Comparison of ENCODE assay signal across 8 mouse cellular contexts in the genomic region with DNA sequence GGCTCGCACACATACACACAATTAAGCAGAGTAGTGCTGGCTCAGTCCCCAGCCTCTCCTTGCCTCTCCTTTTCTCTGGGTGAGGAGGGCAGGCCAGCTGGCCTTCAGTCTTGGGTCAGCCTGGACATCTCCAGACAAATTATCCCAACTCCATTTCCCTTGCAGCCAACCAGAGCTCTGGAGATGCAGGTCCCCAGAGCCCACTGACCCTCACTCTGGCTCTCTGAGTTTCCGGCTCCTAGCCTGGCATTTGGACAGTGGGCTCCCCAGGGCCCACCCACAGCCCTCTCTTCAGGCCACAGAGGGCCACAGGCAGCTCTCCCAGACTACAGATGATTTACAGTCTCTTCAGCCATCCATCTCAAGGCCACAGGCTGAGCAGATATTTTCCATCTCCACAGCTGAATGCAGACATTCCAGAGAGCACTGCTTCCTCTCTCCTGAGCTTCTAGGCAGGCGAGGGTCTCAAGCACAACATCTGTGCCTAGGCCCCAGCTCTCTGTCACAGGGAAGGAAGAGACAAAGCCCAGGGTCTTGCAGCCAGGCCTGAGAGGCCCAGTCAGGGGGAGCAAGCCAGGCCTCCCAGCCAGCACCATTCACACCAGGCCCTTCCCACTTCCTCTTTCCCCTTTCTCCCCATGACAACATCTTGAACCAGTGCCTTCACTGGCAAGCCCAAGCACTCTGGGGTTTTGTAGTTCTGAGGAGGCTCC. TPM values are rescaled to one million over a fixed set of nuclear protein-coding genes. Genes with fewer than 3 reads are reported as not detected.
DNase-seq lines count a peak whose midpoint lies in the region; ATAC-seq and TF ChIP-seq lines count a peak whose summit lies in the region.

No protein-coding gene starts in this region.

- intact Hi-C loops in heart, adult 2 months (cut with DNase I), result no loop called here

- no peak for TF ChIP-seq CTCF in heart, adult 2 months (IDR thresholded peaks at IDR 0.05)
- no peak for TF ChIP-seq CTCF in kidney, postnatal 0 days (IDR thresholded peaks at IDR 0.05; ENCODE audit: low read depth)

- peak overlapping the region; percentile 45; the same call in 1 of the 2 replicates for H3K9ac ChIP-seq in embryonic facial prominence, embryonic 14.5 days (ENCODE audit: low read depth, low read length)
- no peak overlapping the region for H3K9ac ChIP-seq in heart, adult 2 months (ENCODE audit: low read depth, low read length)
- 0 out of 2 replicates have a peak overlapping the region, but pooled peaks have one; percentile 23 for H3K9ac ChIP-seq in kidney, postnatal 0 days (ENCODE audit: low read depth, low read length)
- H3K9ac ChIP-seq in liver, embryonic 16.5 days (ENCODE audit: low read depth, low read length), result no peak overlapping the region
- H3K9ac ChIP-seq in neural tube, embryonic 15.5 days (replicated peaks), result no peak overlapping the region

- ATAC-seq in embryonic facial prominence, embryonic 14.5 days (ENCODE audit: low read depth), result peak; percentile 91
- ATAC-seq in kidney, postnatal 0 days (replicated peaks; ENCODE audit: low FRiP score, low read depth), result peak; percentile 73
- ATAC-seq in liver, embryonic 16.5 days (ENCODE audit: low read depth), result peak; percentile 58
- ATAC-seq in neural tube, embryonic 15.5 days (ENCODE audit: low FRiP score), result peak; percentile 87
- ATAC-seq in erythroid progenitor cell, adult 5-6 weeks (replicated peaks; ENCODE audit: low FRiP score, poor library complexity, severe bottlenecking), result no peak

- peak overlapping the region; percentile 35 for H3K4me2 ChIP-seq in embryonic facial prominence, embryonic 14.5 days (ENCODE audit: low read depth, low read length)
- H3K4me2 ChIP-seq in kidney, postnatal 0 days (ENCODE audit: low read length), result no peak overlapping the region
- no peak overlapping the region for H3K4me2 ChIP-seq in liver, embryonic 16.5 days (ENCODE audit: low read depth, low read length)
- no peak overlapping the region for H3K4me2 ChIP-seq in neural tube, embryonic 15.5 days

- no peaks in the 10 kb centered on the region for H3K36me3 ChIP-seq in embryonic facial prominence, embryonic 14.5 days (ENCODE audit: control insufficient read depth, insufficient read depth, low read length)
- H3K36me3 ChIP-seq in heart, adult 2 months (ENCODE audit: control insufficient read depth, insufficient read depth, low read length), result no peaks in the 10 kb centered on the region
- H3K36me3 ChIP-seq in kidney, postnatal 0 days (ENCODE audit: insufficient read depth, low read length), result no peaks in the 10 kb centered on the region
- no peaks in the 10 kb centered on the region for H3K36me3 ChIP-seq in liver, embryonic 16.5 days (ENCODE audit: control insufficient read depth, insufficient read depth)
- H3K36me3 ChIP-seq in neural tube, embryonic 15.5 days, result no peaks in the 10 kb centered on the region

- no peak overlapping the region for H3K4me3 ChIP-seq in embryonic facial prominence, embryonic 14.5 days (ENCODE audit: low read depth, low read length)
- H3K4me3 ChIP-seq in heart, adult 2 months, result no peak overlapping the region
- no peak overlapping the region for H3K4me3 ChIP-seq in kidney, postnatal 0 days (replicated peaks; ENCODE audit: low read depth, low read length)
- no peak overlapping the region for H3K4me3 ChIP-seq in liver, embryonic 16.5 days (ENCODE audit: low read depth, low read length)
- H3K4me3 ChIP-seq in neural tube, embryonic 15.5 days (replicated peaks), result no peak overlapping the region

- no peak for TF ChIP-seq EP300 in heart, adult 2 months (IDR thresholded peaks at IDR 0.05; ENCODE audit: insufficient read depth, low read depth, low read length)

- peak overlapping the region; percentile 97 for H3K27ac ChIP-seq in embryonic facial prominence, embryonic 14.5 days (replicated peaks; ENCODE audit: low read depth, low read length)
- peak overlapping the region; percentile 57 for H3K27ac ChIP-seq in heart, adult 2 months
- H3K27ac ChIP-seq in kidney, postnatal 0 days, result peak overlapping the region; percentile 91
- H3K27ac ChIP-seq in liver, embryonic 16.5 days (ENCODE audit: low read length), result 0 out of 2 replicates have a peak overlapping the region, but pooled peaks have one; percentile 7
- peak overlapping the region; percentile 80 for H3K27ac ChIP-seq in neural tube, embryonic 15.5 days (replicated peaks)

- WGBS in embryonic facial prominence, embryonic 14.5 days, result 53% methylated on average over 2 of the region's 3 CpGs
- WGBS in heart, adult 2 months, result 52% methylated on average over 3 of the region's 3 CpGs
- WGBS in kidney, postnatal 0 days, result 41% methylated on average over 3 of the region's 3 CpGs
- WGBS in liver, embryonic 16.5 days (ENCODE audit: insufficient replicate concordance), result 31% methylated on average over 3 of the region's 3 CpGs
- 41% methylated on average over 3 of the region's 3 CpGs for WGBS in neural tube, embryonic 15.5 days

- peak; percentile 81 for DNase-seq in right cerebral cortex, adult 18-20 months
- no peak for DNase-seq in right cerebral cortex, postnatal 14 days
- peak; percentile 93 for DNase-seq in embryonic facial prominence, embryonic 14.5 days (ENCODE audit: low spot score)
- peak; percentile 76 to 83 for DNase-seq in heart, adult 2 months
- DNase-seq in kidney, postnatal 0 days (ENCODE audit: low spot score), result peak; percentile 87

- H3K4me1 ChIP-seq in embryonic facial prominence, embryonic 14.5 days (ENCODE audit: control insufficient read depth, insufficient read depth, low read length), result peaks cover 44% of the 10 kb centered on the region
- peaks cover 5% of the 10 kb centered on the region for H3K4me1 ChIP-seq in heart, adult 2 months (ENCODE audit: control insufficient read depth, insufficient read depth, low read length)
- peaks cover 9% of the 10 kb centered on the region; the same call in 1 of the 2 replicates for H3K4me1 ChIP-seq in kidney, postnatal 0 days (replicated peaks; ENCODE audit: insufficient read depth, low read length)
- no peaks in the 10 kb centered on the region for H3K4me1 ChIP-seq in liver, embryonic 16.5 days (ENCODE audit: control insufficient read depth, low read depth, low read length)
- H3K4me1 ChIP-seq in neural tube, embryonic 15.5 days, result peaks cover 14% of the 10 kb centered on the region

- H3K9me3 ChIP-seq in embryonic facial prominence, embryonic 14.5 days (ENCODE audit: control insufficient read depth, low read length), result no peaks in the 10 kb centered on the region
- no peaks in the 10 kb centered on the region for H3K9me3 ChIP-seq in kidney, postnatal 0 days (replicated peaks; ENCODE audit: low read length)
- H3K9me3 ChIP-seq in liver, embryonic 16.5 days (replicated peaks; ENCODE audit: control insufficient read depth, low read length), result no peaks in the 10 kb centered on the region
- H3K9me3 ChIP-seq in neural tube, embryonic 15.5 days (replicated peaks), result no peaks in the 10 kb centered on the region

- H3K79me2 ChIP-seq in heart, adult 2 months (replicated peaks; ENCODE audit: control insufficient read depth, insufficient read depth, low read length), result no peaks in the 10 kb centered on the region

- 0 out of 2 replicates have a peak, but pooled peaks have one; percentile 17 for TF ChIP-seq POLR2A in heart, adult 2 months (IDR thresholded peaks at IDR 0.05; ENCODE audit: insufficient read depth, low read depth, low read length)

- no peaks in the 10 kb centered on the region for H3K27me3 ChIP-seq in embryonic facial prominence, embryonic 14.5 days (replicated peaks; ENCODE audit: control insufficient read depth, insufficient read depth, low read length)
- H3K27me3 ChIP-seq in heart, adult 2 months (ENCODE audit: control insufficient read depth, insufficient read depth, low read length), result no peaks in the 10 kb centered on the region
- no peaks in the 10 kb centered on the region for H3K27me3 ChIP-seq in kidney, postnatal 0 days (ENCODE audit: insufficient read depth, low read length)
- H3K27me3 ChIP-seq in liver, embryonic 16.5 days (ENCODE audit: control insufficient read depth, insufficient read depth, low read depth, low read length), result no peaks in the 10 kb centered on the region
- no peaks in the 10 kb centered on the region for H3K27me3 ChIP-seq in neural tube, embryonic 15.5 days (replicated peaks)

RNA-seq across cellular contexts. Expression of a gene that starts 19.8 kb away (rescaled TPM):
- polyA plus RNA-seq in embryonic facial prominence, embryonic 14.5 days (2014; fragmentation: Nextera tagmentation; extraction: Ambion mirVana), result 14.7 and 15.1 TPM in 2 replicates
- 1 to 10 TPM; 1.0 to 1.2 TPM for total RNA-seq in heart, adult 2 months (2021)
- polyA plus RNA-seq in heart, adult 2 months (2012; rRNA removed), result 2.1 and 2.6 TPM in 2 replicates
- 2.6 and 4.2 TPM in 2 replicates for polyA plus RNA-seq in kidney, postnatal 0 days (2015; fragmentation: Nextera tagmentation; extraction: Ambion mirVana)
- 0.20 and 0.54 TPM in 2 replicates for polyA plus RNA-seq in liver, embryonic 16.5 days (2015; fragmentation: Nextera tagmentation; extraction: Ambion mirVana)
- polyA plus RNA-seq in neural tube, embryonic 15.5 days (2015; fragmentation: Nextera tagmentation; extraction: Ambion mirVana), result 1.6 and 3.1 TPM in 2 replicates
- total RNA-seq in erythroid progenitor cell, adult 5-6 weeks (2015; ENCODE audit: low replicate concordance), result not detected in 2 replicates
- total RNA-seq in erythroid progenitor cell, adult 5-6 weeks (2017; ENCODE audit: low replicate concordance), result not detected in 2 replicates

Comparison
In these comparisons a context has a peak if more than half of its experiments do, and no peak if none do; other contexts are left out.
1. H3K27ac ChIP-seq: peak in every context shown above with its lines; median percentile 97 in embryonic facial prominence, embryonic 14.5 days; 91 in kidney, postnatal 0 days; 80 in neural tube, embryonic 15.5 days; 57 in heart, adult 2 months; 7 in liver, embryonic 16.5 days.
2. H3K9ac ChIP-seq: peak in embryonic facial prominence, embryonic 14.5 days (single experiment) and kidney, postnatal 0 days (single experiment); none in heart, adult 2 months (single experiment), liver, embryonic 16.5 days (single experiment) and neural tube, embryonic 15.5 days (single experiment).